Mouse (Mus musculus): Measurements from ENCODE around the gene Eya4. TPM values are rescaled to one million over a fixed set of nuclear protein-coding genes. Genes with fewer than 3 reads are reported as not detected.
A peak's percentile ranks its signal among the peaks of the same experiment; 100 is the strongest.

The Eya4 gene
- polyA plus RNA-seq, 1 experiment from 2014 or later, result 16.8 TPM

DNA sequence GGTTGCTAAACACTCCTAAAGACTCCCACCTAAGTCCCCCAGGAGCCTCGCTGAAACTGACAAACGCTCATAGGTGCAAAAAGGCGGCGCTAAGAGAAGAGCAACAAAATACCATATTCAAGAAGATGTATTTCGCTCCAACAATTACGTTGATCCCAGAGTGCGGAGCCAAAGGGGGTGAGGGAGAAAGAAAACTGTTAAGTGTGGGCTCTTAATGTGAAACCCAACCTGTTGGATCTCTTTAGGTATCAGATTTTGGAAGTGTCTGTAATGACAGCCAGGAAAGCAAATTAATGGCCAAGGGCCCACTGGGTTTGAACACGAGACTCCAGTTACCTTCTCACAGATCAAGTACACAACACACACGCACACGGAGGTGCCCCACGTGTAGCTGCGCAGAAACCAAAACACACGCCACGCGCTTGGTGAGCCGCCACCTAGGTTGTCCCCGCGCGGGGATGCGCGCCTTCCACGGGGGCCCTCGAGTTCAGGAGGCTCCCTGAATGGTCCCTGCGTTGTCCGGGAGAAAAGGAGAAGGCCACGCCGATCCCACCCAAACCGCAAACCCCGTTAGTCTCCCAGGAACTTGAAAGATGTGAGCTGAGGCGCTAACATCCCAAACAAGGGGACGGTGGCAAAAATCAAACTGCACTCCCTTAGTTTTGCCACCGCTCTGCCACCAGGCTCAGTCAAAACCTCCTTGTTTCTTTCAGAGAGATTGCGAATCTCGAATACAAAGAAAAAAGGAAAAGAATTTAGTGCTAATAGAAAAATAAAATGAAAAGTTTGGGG, 2.3 kb downstream of the Eya4 start:
- ATAC-seq (replicated peaks; ENCODE audit: insufficient number of reproducible peaks, low FRiP score, low TSS enrichment, low read depth) (no peak), DNase-seq (ENCODE audit: low spot score) (peak; percentile 42)
- Histone ChIP-seq H3K4me3 (ENCODE audit: low read depth, low read length) (peak overlapping the region; percentile 60), H3K27ac (replicated peaks; ENCODE audit: low read depth, low read length) (peak overlapping the region; percentile 83), H3K9ac (replicated peaks; ENCODE audit: low read length) (peak overlapping the region; percentile 80), H3K27me3 (ENCODE audit: control insufficient read depth, insufficient read depth, low read length) (no peaks in the 10 kb centered on the region), H3K9me3 (replicated peaks; ENCODE audit: control insufficient read depth, low read length) (no peaks in the 10 kb centered on the region), H3K4me1 (ENCODE audit: control insufficient read depth, insufficient read depth, low read length) (no peaks in the 10 kb centered on the region), H3K36me3 (replicated peaks; ENCODE audit: control insufficient read depth, insufficient read depth, low read depth, low read length) (no peaks in the 10 kb centered on the region), H3K4me2 (ENCODE audit: low read depth, low read length) (peak overlapping the region; percentile 64)
- WGBS, result under 1% methylated on average over 34 of the region's 34 CpGs

DNA sequence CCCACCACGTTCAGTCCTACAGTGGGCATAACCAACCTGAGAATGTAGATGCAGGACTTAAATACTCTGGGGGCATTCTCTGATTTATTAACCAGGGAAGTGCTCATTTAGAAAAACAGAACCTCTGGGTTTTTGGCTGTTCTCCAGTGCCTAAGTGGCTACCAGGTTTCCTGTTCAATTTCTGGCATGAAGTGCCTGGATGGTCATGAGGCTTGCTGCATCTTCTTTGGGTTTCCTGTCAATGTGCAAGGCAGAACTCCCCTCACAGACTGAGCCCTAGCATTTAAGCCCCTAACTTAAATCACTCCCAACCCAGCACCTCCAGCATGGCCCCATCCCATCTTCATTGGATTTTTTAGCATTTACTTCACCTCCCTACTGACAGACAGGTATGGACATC, 13.3 kb downstream of the Eya4 start:
- H3K4me3 ChIP-seq (ENCODE audit: low read depth, low read length), result no peak overlapping the region
- no peaks in the 10 kb centered on the region for H3K36me3 ChIP-seq (replicated peaks; ENCODE audit: control insufficient read depth, insufficient read depth, low read depth, low read length)
- no peak overlapping the region for H3K4me2 ChIP-seq (ENCODE audit: low read depth, low read length)
- no peaks in the 10 kb centered on the region for H3K9me3 ChIP-seq (replicated peaks; ENCODE audit: control insufficient read depth, low read length)
- H3K4me1 ChIP-seq (ENCODE audit: control insufficient read depth, insufficient read depth, low read length), result no peaks in the 10 kb centered on the region
- H3K27ac ChIP-seq (replicated peaks; ENCODE audit: low read depth, low read length), result no peak overlapping the region
- ATAC-seq (replicated peaks; ENCODE audit: insufficient number of reproducible peaks, low FRiP score, low TSS enrichment, low read depth) (no peak), DNase-seq (ENCODE audit: low spot score) (no peak)
- WGBS, result 81% methylated on average over 1 of the region's 1 CpGs
- no peaks in the 10 kb centered on the region for H3K27me3 ChIP-seq (ENCODE audit: control insufficient read depth, insufficient read depth, low read length)
- H3K9ac ChIP-seq (replicated peaks; ENCODE audit: low read length), result no peak overlapping the region

DNA sequence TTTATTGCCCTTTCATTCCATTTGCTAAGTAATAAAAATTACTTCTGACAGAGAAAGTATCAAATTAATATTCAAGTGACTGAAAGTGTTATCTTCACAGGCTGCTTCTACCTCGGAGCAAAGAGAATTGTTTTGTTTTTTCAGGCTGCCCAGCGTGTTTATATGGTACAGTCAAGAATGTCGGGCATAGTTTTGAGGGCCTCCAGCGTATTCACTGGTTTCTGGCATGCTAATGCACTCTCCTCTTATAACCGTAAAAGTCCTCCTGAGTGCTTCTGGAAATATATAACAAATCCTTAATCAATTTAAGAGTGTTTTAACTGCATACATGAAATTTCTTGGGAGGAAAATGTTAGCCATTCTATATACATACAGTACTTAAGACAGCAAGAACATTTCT, 17.8 kb downstream of the Eya4 start:
- Histone ChIP-seq H3K9ac (replicated peaks; ENCODE audit: low read length) (no peak overlapping the region), H3K4me2 (ENCODE audit: low read depth, low read length) (no peak overlapping the region), H3K36me3 (replicated peaks; ENCODE audit: control insufficient read depth, insufficient read depth, low read depth, low read length) (no peaks in the 10 kb centered on the region), H3K4me1 (ENCODE audit: control insufficient read depth, insufficient read depth, low read length) (no peaks in the 10 kb centered on the region), H3K27me3 (ENCODE audit: control insufficient read depth, insufficient read depth, low read length) (no peaks in the 10 kb centered on the region), H3K9me3 (replicated peaks; ENCODE audit: control insufficient read depth, low read length) (no peaks in the 10 kb centered on the region), H3K4me3 (ENCODE audit: low read depth, low read length) (no peak overlapping the region), H3K27ac (replicated peaks; ENCODE audit: low read depth, low read length) (no peak overlapping the region)
- WGBS, result 63% methylated on average over 5 of the region's 5 CpGs
- ATAC-seq (replicated peaks; ENCODE audit: insufficient number of reproducible peaks, low FRiP score, low TSS enrichment, low read depth), result no peak
- no peak for DNase-seq (ENCODE audit: low spot score)

DNA sequence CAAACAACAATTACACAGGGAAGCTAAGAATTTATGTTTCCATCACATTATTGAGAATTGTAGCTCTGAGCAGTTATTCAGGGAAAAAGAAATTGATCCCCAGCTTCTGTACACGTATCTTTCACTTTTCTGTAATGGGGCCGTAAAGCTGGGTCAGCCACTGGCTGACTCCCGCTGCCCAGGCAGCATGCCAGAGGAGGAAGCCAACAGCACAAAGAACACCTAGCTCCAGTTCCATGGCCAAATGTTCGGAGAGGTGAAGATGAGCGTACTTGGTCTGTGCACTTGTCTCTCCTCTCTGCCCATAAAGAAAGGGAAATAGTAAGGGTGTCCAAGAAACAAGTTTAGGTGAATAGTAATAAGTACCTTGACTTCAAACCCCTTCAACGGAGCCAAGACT, 22.9 kb downstream of the Eya4 start:
- Histone ChIP-seq H3K4me1 (ENCODE audit: control insufficient read depth, insufficient read depth, low read length) (no peaks in the 10 kb centered on the region), H3K27ac (replicated peaks; ENCODE audit: low read depth, low read length) (no peak overlapping the region), H3K9me3 (replicated peaks; ENCODE audit: control insufficient read depth, low read length) (no peaks in the 10 kb centered on the region), H3K9ac (replicated peaks; ENCODE audit: low read length) (no peak overlapping the region), H3K4me3 (ENCODE audit: low read depth, low read length) (no peak overlapping the region), H3K27me3 (ENCODE audit: control insufficient read depth, insufficient read depth, low read length) (no peaks in the 10 kb centered on the region), H3K4me2 (ENCODE audit: low read depth, low read length) (no peak overlapping the region), H3K36me3 (replicated peaks; ENCODE audit: control insufficient read depth, insufficient read depth, low read depth, low read length) (no peaks in the 10 kb centered on the region)
- DNase-seq (ENCODE audit: low spot score) (no peak), ATAC-seq (replicated peaks; ENCODE audit: insufficient number of reproducible peaks, low FRiP score, low TSS enrichment, low read depth) (no peak)
- WGBS, result 95% methylated on average over 6 of the region's 6 CpGs

DNA sequence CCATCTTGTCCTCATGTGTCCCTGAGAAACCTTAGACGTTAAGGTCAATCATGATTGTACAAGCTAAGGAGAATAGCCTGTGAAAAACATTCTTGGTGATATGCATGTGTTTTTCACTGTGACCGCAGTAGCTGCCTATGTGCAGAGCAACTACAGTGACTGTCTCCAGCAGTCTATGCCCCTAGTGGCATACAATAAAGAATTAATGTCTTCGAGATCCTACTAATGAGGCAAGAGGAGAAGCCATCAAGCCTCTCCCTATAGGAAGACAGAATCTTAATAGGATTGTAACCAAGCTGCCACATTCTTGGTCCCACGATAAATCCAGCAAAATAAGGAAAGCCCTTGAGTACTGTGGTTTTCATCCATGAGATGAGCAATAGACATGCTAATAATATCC, 28.3 kb downstream of the Eya4 start:
- no peak overlapping the region for H3K9ac ChIP-seq (replicated peaks; ENCODE audit: low read length)
- H3K4me3 ChIP-seq (ENCODE audit: low read depth, low read length), result no peak overlapping the region
- no peaks in the 10 kb centered on the region for H3K4me1 ChIP-seq (ENCODE audit: control insufficient read depth, insufficient read depth, low read length)
- no peak overlapping the region for H3K27ac ChIP-seq (replicated peaks; ENCODE audit: low read depth, low read length)
- WGBS, result 90% methylated on average over 4 of the region's 4 CpGs
- ATAC-seq (replicated peaks; ENCODE audit: insufficient number of reproducible peaks, low FRiP score, low TSS enrichment, low read depth), result no peak
- H3K4me2 ChIP-seq (ENCODE audit: low read depth, low read length), result no peak overlapping the region
- H3K9me3 ChIP-seq (replicated peaks; ENCODE audit: control insufficient read depth, low read length), result no peaks in the 10 kb centered on the region
- no peaks in the 10 kb centered on the region for H3K36me3 ChIP-seq (replicated peaks; ENCODE audit: control insufficient read depth, insufficient read depth, low read depth, low read length)
- DNase-seq (ENCODE audit: low spot score), result no peak
- no peaks in the 10 kb centered on the region for H3K27me3 ChIP-seq (ENCODE audit: control insufficient read depth, insufficient read depth, low read length)

DNA sequence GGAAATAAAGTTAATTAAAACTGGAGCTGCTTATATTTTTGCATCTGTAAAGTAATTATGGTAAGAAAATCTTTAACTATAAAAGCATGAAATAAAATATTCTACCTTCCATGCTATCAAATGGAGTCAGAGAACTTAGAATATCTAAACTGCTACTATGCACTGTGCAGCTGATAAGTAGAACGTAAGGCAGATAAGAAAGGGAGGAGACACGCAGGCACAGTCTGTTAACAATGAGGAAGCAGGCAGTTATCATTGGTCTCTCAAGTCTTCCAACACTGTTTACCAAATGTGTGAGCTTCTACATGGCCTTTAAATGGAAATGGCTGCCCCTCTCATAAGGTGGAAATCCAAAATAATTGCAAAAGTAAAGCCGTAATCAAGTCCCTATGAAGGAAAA, 55.0 kb downstream of the Eya4 start:
- no peaks in the 10 kb centered on the region for H3K36me3 ChIP-seq (replicated peaks; ENCODE audit: control insufficient read depth, insufficient read depth, low read depth, low read length)
- H3K9me3 ChIP-seq (replicated peaks; ENCODE audit: control insufficient read depth, low read length), result no peaks in the 10 kb centered on the region
- WGBS, result 86% methylated on average over 3 of the region's 3 CpGs
- H3K4me1 ChIP-seq (ENCODE audit: control insufficient read depth, insufficient read depth, low read length), result no peaks in the 10 kb centered on the region
- no peak overlapping the region for H3K27ac ChIP-seq (replicated peaks; ENCODE audit: low read depth, low read length)
- no peaks in the 10 kb centered on the region for H3K27me3 ChIP-seq (ENCODE audit: control insufficient read depth, insufficient read depth, low read length)
- no peak for ATAC-seq (replicated peaks; ENCODE audit: insufficient number of reproducible peaks, low FRiP score, low TSS enrichment, low read depth)
- no peak overlapping the region for H3K4me3 ChIP-seq (ENCODE audit: low read depth, low read length)
- no peak for DNase-seq (ENCODE audit: low spot score)
- no peak overlapping the region for H3K9ac ChIP-seq (replicated peaks; ENCODE audit: low read length)
- H3K4me2 ChIP-seq (ENCODE audit: low read depth, low read length), result no peak overlapping the region

DNA sequence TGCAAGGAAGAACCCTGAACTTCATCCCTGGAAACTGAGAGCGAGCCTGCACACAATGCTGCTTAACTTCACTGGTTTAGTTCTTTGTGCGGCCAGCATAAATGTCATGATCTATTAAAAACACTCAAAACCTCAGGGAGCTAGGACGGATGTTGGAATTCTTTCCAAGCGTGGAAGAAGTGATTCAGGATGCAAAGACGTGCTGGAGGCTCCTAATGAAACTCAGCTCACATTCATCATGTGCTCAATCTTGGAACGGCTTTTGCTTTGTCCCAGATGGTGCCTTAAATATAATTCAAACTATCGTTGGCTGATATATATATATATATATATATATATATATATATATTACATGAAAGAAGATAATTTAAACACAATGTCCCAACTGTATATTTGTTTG, 58.1 kb downstream of the Eya4 start:
- 77% methylated on average over 7 of the region's 7 CpGs for WGBS
- no peaks in the 10 kb centered on the region for H3K36me3 ChIP-seq (replicated peaks; ENCODE audit: control insufficient read depth, insufficient read depth, low read depth, low read length)
- H3K9ac ChIP-seq (replicated peaks; ENCODE audit: low read length), result no peak overlapping the region
- H3K4me3 ChIP-seq (ENCODE audit: low read depth, low read length), result no peak overlapping the region
- H3K4me2 ChIP-seq (ENCODE audit: low read depth, low read length), result no peak overlapping the region
- H3K9me3 ChIP-seq (replicated peaks; ENCODE audit: control insufficient read depth, low read length), result no peaks in the 10 kb centered on the region
- H3K27ac ChIP-seq (replicated peaks; ENCODE audit: low read depth, low read length), result no peak overlapping the region
- ATAC-seq (replicated peaks; ENCODE audit: insufficient number of reproducible peaks, low FRiP score, low TSS enrichment, low read depth) (no peak), DNase-seq (ENCODE audit: low spot score) (no peak)
- H3K27me3 ChIP-seq (ENCODE audit: control insufficient read depth, insufficient read depth, low read length), result no peaks in the 10 kb centered on the region
- no peaks in the 10 kb centered on the region for H3K4me1 ChIP-seq (ENCODE audit: control insufficient read depth, insufficient read depth, low read length)

DNA sequence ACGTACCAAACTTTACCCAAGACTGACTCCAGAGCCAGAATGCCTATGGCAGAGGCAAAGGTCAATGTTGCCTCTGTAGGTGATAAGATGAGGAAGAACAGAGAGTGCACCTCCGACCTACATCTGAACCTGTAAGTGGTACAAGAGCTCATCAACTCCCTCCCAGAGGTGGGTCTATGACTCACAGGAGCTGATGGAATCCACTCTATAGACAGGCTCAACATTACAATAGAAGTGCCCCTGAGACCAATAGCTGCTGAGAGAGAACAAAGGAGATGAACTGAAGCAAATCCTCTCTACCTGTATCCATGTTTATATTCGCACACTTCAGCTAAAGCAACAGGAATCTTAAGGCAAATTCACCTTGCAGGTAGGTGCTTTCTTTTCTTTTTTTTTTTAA, 73.2 kb downstream of the Eya4 start:
- H3K4me2 ChIP-seq (ENCODE audit: low read depth, low read length), result no peak overlapping the region
- 86% methylated on average over 3 of the region's 3 CpGs for whole genome bisulfite sequencing
- ATAC-seq (replicated peaks; ENCODE audit: insufficient number of reproducible peaks, low FRiP score, low TSS enrichment, low read depth), result no peak

More for the DNA sequence above, 73.2 kb downstream of the Eya4 start:
- no peak overlapping the region for H3K27ac ChIP-seq (replicated peaks; ENCODE audit: low read depth, low read length)
- no peak overlapping the region for H3K9ac ChIP-seq (replicated peaks; ENCODE audit: low read length)
- H3K36me3 ChIP-seq (replicated peaks; ENCODE audit: control insufficient read depth, insufficient read depth, low read depth, low read length), result no peaks in the 10 kb centered on the region
- no peak for DNase-seq (ENCODE audit: low spot score)
- H3K4me1 ChIP-seq (ENCODE audit: control insufficient read depth, insufficient read depth, low read length), result no peaks in the 10 kb centered on the region
- no peaks in the 10 kb centered on the region for H3K9me3 ChIP-seq (replicated peaks; ENCODE audit: control insufficient read depth, low read length)
- no peaks in the 10 kb centered on the region for H3K27me3 ChIP-seq (ENCODE audit: control insufficient read depth, insufficient read depth, low read length)
- H3K4me3 ChIP-seq (ENCODE audit: low read depth, low read length), result no peak overlapping the region
